10 mouse cellular contexts compared by ENCODE assay signal in genomic region chr12:80577049-80577448, GRCm38 (mm10). TPM values are rescaled to one million over a fixed set of nuclear protein-coding genes. Genes with fewer than 3 reads are reported as not detected.
DNase-seq lines count a peak whose midpoint lies in the region; ATAC-seq and TF ChIP-seq lines count a peak whose summit lies in the region.
"Had no signal": no experiment of that assay in that cellular context is flagged by ENCODE, and none has a peak within 500 bp of the region (broad histone marks: within the 10 kb centered on the region; RNA-seq: fewer than 3 reads in every experiment).

No protein-coding gene starts in this region.

- H3K27me3 ChIP-seq in midbrain, embryonic 10.5 days (ENCODE audit: low read depth, poor library complexity, severe bottlenecking) = no peaks in the 10 kb centered on the region
- no peaks in the 10 kb centered on the region for H3K27me3 ChIP-seq in midbrain, embryonic 16.5 days (ENCODE audit: control insufficient read depth, insufficient read depth, low read depth, low read length)
- no peaks in the 10 kb centered on the region for H3K27me3 ChIP-seq in embryonic facial prominence, embryonic 11.5 days (ENCODE audit: control insufficient read depth, insufficient read depth, low read length)
- H3K27me3 ChIP-seq in heart, embryonic 10.5 days (ENCODE audit: insufficient read depth, poor library complexity, severe bottlenecking) = no peaks in the 10 kb centered on the region

- H3K27ac ChIP-seq in gastrocnemius, adult 2 months = no peak overlapping the region
- H3K27ac ChIP-seq in midbrain, embryonic 10.5 days (replicated peaks) = no peak overlapping the region
- no peak overlapping the region for H3K27ac ChIP-seq in midbrain, embryonic 16.5 days (ENCODE audit: low read length)
- H3K27ac ChIP-seq in embryonic facial prominence, embryonic 11.5 days (replicated peaks; ENCODE audit: low read depth, low read length) = no peak overlapping the region
- no peak overlapping the region for H3K27ac ChIP-seq in heart, embryonic 10.5 days
- H3K27ac ChIP-seq: macrophage had no signal

- intact Hi-C loops in gastrocnemius, adult 2 months (cut with DNase I) = loop anchor here (5.0 kb wide), 1 partner anchor 55 kb away; no protein-coding TSS in a partner anchor

- no peak for ATAC-seq in midbrain, embryonic 16.5 days
- ATAC-seq in embryonic facial prominence, embryonic 11.5 days (replicated peaks; ENCODE audit: insufficient number of reproducible peaks, low FRiP score, low TSS enrichment, low read depth) = no peak

- H3K4me3 ChIP-seq in gastrocnemius, adult 2 months = no peak overlapping the region
- H3K4me3 ChIP-seq in midbrain, embryonic 10.5 days = no peak overlapping the region
- no peak overlapping the region for H3K4me3 ChIP-seq in midbrain, embryonic 16.5 days (ENCODE audit: low read depth, low read length)
- H3K4me3 ChIP-seq in embryonic facial prominence, embryonic 11.5 days (ENCODE audit: low read depth, low read length) = no peak overlapping the region
- H3K4me3 ChIP-seq in heart, embryonic 10.5 days = no peak overlapping the region

- H3K9me3 ChIP-seq in midbrain, embryonic 10.5 days (replicated peaks) = no peaks in the 10 kb centered on the region
- H3K9me3 ChIP-seq in midbrain, embryonic 16.5 days (replicated peaks; ENCODE audit: control insufficient read depth, low read length, poor library complexity, severe bottlenecking) = no peaks in the 10 kb centered on the region
- no peaks in the 10 kb centered on the region for H3K9me3 ChIP-seq in embryonic facial prominence, embryonic 11.5 days (replicated peaks; ENCODE audit: control insufficient read depth, low read length)
- no peaks in the 10 kb centered on the region for H3K9me3 ChIP-seq in heart, embryonic 10.5 days

- WGBS in midbrain, embryonic 10.5 days = 81% methylated on average over 5 of the region's 5 CpGs
- WGBS in midbrain, embryonic 16.5 days = 77% methylated on average over 5 of the region's 5 CpGs
- WGBS in embryonic facial prominence, embryonic 11.5 days = 67% methylated on average over 5 of the region's 5 CpGs
- 76% methylated on average over 5 of the region's 5 CpGs for WGBS in heart, embryonic 10.5 days

- H3K9ac ChIP-seq in midbrain, embryonic 16.5 days (ENCODE audit: low read depth, low read length) = no peak overlapping the region
- H3K9ac ChIP-seq in embryonic facial prominence, embryonic 11.5 days (replicated peaks; ENCODE audit: low read length) = no peak overlapping the region

- peaks cover 9% of the 10 kb centered on the region for H3K4me1 ChIP-seq in midbrain, embryonic 10.5 days
- H3K4me1 ChIP-seq in midbrain, embryonic 16.5 days (ENCODE audit: control insufficient read depth, insufficient read depth, low read length) = peaks cover 11% of the 10 kb centered on the region
- no peaks in the 10 kb centered on the region for H3K4me1 ChIP-seq in embryonic facial prominence, embryonic 11.5 days (ENCODE audit: control insufficient read depth, insufficient read depth, low read length)
- H3K4me1 ChIP-seq in heart, embryonic 10.5 days = peaks cover 32% of the 10 kb centered on the region

- DNase-seq in gastrocnemius, adult 2 months = peak; percentile 48
- DNase-seq in gastrocnemius, adult 8-10 months (ENCODE audit: low spot score in 2 of 2) = no peak
- DNase-seq in midbrain, embryonic 10.5 days (ENCODE audit: low spot score) = peak; percentile 21
- DNase-seq in adipocyte (ENCODE audit: low spot score) = peak; percentile 21
- DNase-seq in embryonic facial prominence, embryonic 11.5 days (ENCODE audit: low spot score) = peak; percentile 58
- DNase-seq in thymus, postnatal 14 days = peak; percentile 48
- DNase-seq in heart, embryonic 10.5 days (ENCODE audit: low spot score) = no peak

- no peak overlapping the region for H3K4me2 ChIP-seq in midbrain, embryonic 16.5 days (ENCODE audit: low read length)
- no peak overlapping the region for H3K4me2 ChIP-seq in embryonic facial prominence, embryonic 11.5 days (ENCODE audit: low read depth, low read length)

- peak; percentile 48 for TF ChIP-seq CTCF in gastrocnemius, adult 2 months (IDR thresholded peaks at IDR 0.05)

- peaks cover 35% of the 10 kb centered on the region for H3K36me3 ChIP-seq in midbrain, embryonic 10.5 days
- peaks cover 4% of the 10 kb centered on the region; the same call in 1 of the 2 replicates for H3K36me3 ChIP-seq in midbrain, embryonic 16.5 days (ENCODE audit: control insufficient read depth, insufficient read depth, low read length)
- no peaks in the 10 kb centered on the region for H3K36me3 ChIP-seq in embryonic facial prominence, embryonic 11.5 days (replicated peaks; ENCODE audit: control insufficient read depth, insufficient read depth, low read depth, low read length)
- no peaks in the 10 kb centered on the region for H3K36me3 ChIP-seq in heart, embryonic 10.5 days

RNA-seq across cellular contexts. Expression of gene Galnt16, which starts 59.0 kb away (rescaled TPM):
- 1 to 10 TPM; 2.4 to 3.8 TPM for total RNA-seq in gastrocnemius, adult 2 months (2021)
- 1 to 10 TPM; 1.6 to 2.4 (median 1.8) TPM for total RNA-seq in gastrocnemius, adult 8-10 months (2022)
- 28.4 and 31.6 TPM in 2 replicates for polyA plus RNA-seq in midbrain, embryonic 10.5 days (2016; fragmentation: Nextera tagmentation; extraction: Ambion mirVana)
- 41.8 and 43.3 TPM in 2 replicates for polyA plus RNA-seq in midbrain, embryonic 16.5 days (2015; fragmentation: Nextera tagmentation; extraction: Ambion mirVana)
- polyA plus RNA-seq in embryonic facial prominence, embryonic 11.5 days (2014; fragmentation: Nextera tagmentation; extraction: Ambion mirVana) = 6.9 and 7.0 TPM in 2 replicates
- polyA plus RNA-seq in heart, embryonic 10.5 days (2016; fragmentation: Nextera tagmentation; extraction: Ambion mirVana) = 2.4 and 5.2 TPM in 2 replicates
- total RNA-seq: hematopoietic stem cell, adult 5-6 weeks had no signal
- polyA plus RNA-seq: macrophage had no signal

Comparison
In these comparisons a context has a peak if more than half of its experiments do, and no peak if none do; other contexts are left out.
1. DNase-seq: peak in gastrocnemius, adult 2 months (single experiment), midbrain, embryonic 10.5 days (single experiment), adipocyte (single experiment), embryonic facial prominence, embryonic 11.5 days (single experiment) and thymus, postnatal 14 days (single experiment); none in gastrocnemius, adult 8-10 months (0 of 2) and heart, embryonic 10.5 days (single experiment).